ENCODE assay signal across 8 mouse cellular contexts in the genomic region with DNA sequence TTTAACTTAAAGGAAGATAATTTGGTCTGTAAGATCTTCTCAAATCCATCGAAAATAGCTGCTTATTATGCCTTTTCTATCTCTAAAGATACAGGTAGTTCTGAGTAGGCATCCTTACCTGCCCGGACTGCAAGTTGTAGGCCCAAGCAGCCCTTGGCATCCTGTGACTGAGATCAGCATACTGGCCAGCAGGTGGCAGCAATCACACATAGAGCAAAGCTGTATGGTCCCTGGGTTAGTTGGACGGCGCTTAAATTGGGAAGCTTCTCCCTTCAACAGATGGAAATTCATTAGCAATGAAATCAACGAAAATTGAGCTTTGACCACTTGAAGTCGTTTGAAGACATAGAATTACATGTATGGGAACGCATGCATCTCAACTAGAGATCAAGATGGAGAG.
A peak's percentile ranks its signal among the peaks of the same experiment; 100 is the strongest.
DNase-seq lines count a peak whose midpoint lies in the region; ATAC-seq and TF ChIP-seq lines count a peak whose summit lies in the region.

No protein-coding gene starts in this region.

- H3K9ac ChIP-seq in forebrain, embryonic 11.5 days (ENCODE audit: low read length), result no peak overlapping the region
- H3K9ac ChIP-seq in forebrain, embryonic 15.5 days (replicated peaks), result no peak overlapping the region
- no peak overlapping the region for H3K9ac ChIP-seq in heart, postnatal 0 days (replicated peaks; ENCODE audit: low read depth, low read length)

- no peaks in the 10 kb centered on the region for H3K36me3 ChIP-seq in forebrain, embryonic 11.5 days (ENCODE audit: control insufficient read depth, insufficient read depth, low read length)
- H3K36me3 ChIP-seq in forebrain, embryonic 15.5 days, result no peaks in the 10 kb centered on the region
- no peaks in the 10 kb centered on the region for H3K36me3 ChIP-seq in heart, postnatal 0 days (replicated peaks; ENCODE audit: control insufficient read depth, insufficient read depth, low read length)
- H3K36me3 ChIP-seq in splenic B cell, adult 2 months (ENCODE audit: control insufficient read depth, insufficient read depth, low read length, poor library complexity, severe bottlenecking), result no peaks in the 10 kb centered on the region

- peak; percentile 67 for DNase-seq in forebrain, embryonic 11.5 days (ENCODE audit: low spot score)
- peak; percentile 62 to 91 for DNase-seq in adrenal gland, adult (ENCODE audit: inconsistent age in 2 of 2, low spot score in 1 of 2)
- DNase-seq in heart, postnatal 0 days (ENCODE audit: low spot score), result peak; percentile 59
- peak; percentile 59 to 73 for DNase-seq in layer of hippocampus, postnatal 14 days (ENCODE audit: low spot score in 2 of 2)
- peak; percentile 79 for DNase-seq in splenic B cell, adult 2 months (ENCODE audit: low read depth, low spot score)

- no peak overlapping the region for H3K4me2 ChIP-seq in forebrain, embryonic 11.5 days (ENCODE audit: low read depth, low read length, severe bottlenecking)
- H3K4me2 ChIP-seq in forebrain, embryonic 15.5 days (replicated peaks), result no peak overlapping the region
- no peak overlapping the region for H3K4me2 ChIP-seq in heart, postnatal 0 days (ENCODE audit: low read depth, low read length)

- no peak overlapping the region for H3K27ac ChIP-seq in forebrain, embryonic 11.5 days (ENCODE audit: low read depth, low read length)
- H3K27ac ChIP-seq in forebrain, embryonic 15.5 days (replicated peaks), result no peak overlapping the region
- H3K27ac ChIP-seq in cortical plate, adult 2 months (ENCODE audit: insufficient read depth, low read length), result no peak overlapping the region
- H3K27ac ChIP-seq in heart, postnatal 0 days (ENCODE audit: low read depth), result no peak overlapping the region

- ATAC-seq in forebrain, embryonic 11.5 days (replicated peaks; ENCODE audit: low FRiP score), result no peak
- ATAC-seq in forebrain, embryonic 15.5 days (replicated peaks), result no peak
- ATAC-seq in heart, postnatal 0 days (ENCODE audit: insufficient read depth, low read depth), result 0 out of 2 replicates have a peak, but pooled peaks have one; percentile 53
- peak; percentile 94 for ATAC-seq in megakaryocyte-erythroid progenitor cell, adult 5-6 weeks (replicated peaks; ENCODE audit: low FRiP score, low TSS enrichment, poor library complexity, severe bottlenecking)

- no peak for TF ChIP-seq POLR2A in cortical plate, adult 2 months (IDR thresholded peaks at IDR 0.05; ENCODE audit: extremely low read depth, insufficient read depth, low read length)

- H3K4me3 ChIP-seq in forebrain, embryonic 11.5 days (ENCODE audit: low read depth, low read length), result no peak overlapping the region
- H3K4me3 ChIP-seq in forebrain, embryonic 15.5 days, result no peak overlapping the region
- H3K4me3 ChIP-seq in cortical plate, adult 2 months (ENCODE audit: insufficient read depth, low read length), result no peak overlapping the region
- no peak overlapping the region for H3K4me3 ChIP-seq in heart, postnatal 0 days (ENCODE audit: low read depth, low read length)

- H3K27me3 ChIP-seq in forebrain, embryonic 11.5 days (ENCODE audit: control insufficient read depth, insufficient read depth, low read length), result no peaks in the 10 kb centered on the region
- H3K27me3 ChIP-seq in forebrain, embryonic 15.5 days, result no peaks in the 10 kb centered on the region
- H3K27me3 ChIP-seq in heart, postnatal 0 days (ENCODE audit: control insufficient read depth, insufficient read depth, low read length), result no peaks in the 10 kb centered on the region
- H3K27me3 ChIP-seq in splenic B cell, adult 2 months (ENCODE audit: control insufficient read depth, insufficient read depth, low read length, poor library complexity, severe bottlenecking), result no peaks in the 10 kb centered on the region

- WGBS in forebrain, embryonic 11.5 days, result 27% methylated on average over 7 of the region's 7 CpGs
- 27% methylated on average over 7 of the region's 7 CpGs for WGBS in forebrain, embryonic 15.5 days
- 14% methylated on average over 7 of the region's 7 CpGs for WGBS in heart, postnatal 0 days

- no peaks in the 10 kb centered on the region for H3K4me1 ChIP-seq in forebrain, embryonic 11.5 days (replicated peaks; ENCODE audit: control insufficient read depth, insufficient read depth, low read length)
- H3K4me1 ChIP-seq in forebrain, embryonic 15.5 days, result no peaks in the 10 kb centered on the region
- H3K4me1 ChIP-seq in cortical plate, adult 2 months (ENCODE audit: control insufficient read depth, insufficient read depth, low read length), result no peaks in the 10 kb centered on the region
- H3K4me1 ChIP-seq in heart, postnatal 0 days (ENCODE audit: control insufficient read depth, insufficient read depth), result no peaks in the 10 kb centered on the region

- no peaks in the 10 kb centered on the region for H3K9me3 ChIP-seq in forebrain, embryonic 11.5 days (ENCODE audit: control insufficient read depth, low read length)
- no peaks in the 10 kb centered on the region for H3K9me3 ChIP-seq in forebrain, embryonic 15.5 days
- H3K9me3 ChIP-seq in heart, postnatal 0 days (replicated peaks; ENCODE audit: control insufficient read depth, low read length), result no peaks in the 10 kb centered on the region

- no peak for TF ChIP-seq EP300 in heart, postnatal 0 days (IDR thresholded peaks at IDR 0.05; ENCODE audit: low read depth)

- peak; percentile 60 for TF ChIP-seq CTCF in cortical plate, adult 2 months (IDR thresholded peaks at IDR 0.05; ENCODE audit: extremely low read depth, insufficient read depth, low read length)
- peak; percentile 90 for TF ChIP-seq CTCF in heart, postnatal 0 days (IDR thresholded peaks at IDR 0.05; ENCODE audit: low read depth)

Comparison
In these comparisons a context has a peak if more than half of its experiments do, and no peak if none do; other contexts are left out.
1. ATAC-seq: peak in heart, postnatal 0 days (single experiment) and megakaryocyte-erythroid progenitor cell, adult 5-6 weeks (single experiment); none in forebrain, embryonic 11.5 days (single experiment) and forebrain, embryonic 15.5 days (single experiment).
2. Peak in every context shown above with its lines, with median percentiles within 50 percentile points of each other: DNase-seq.